Mouse (Mus musculus) liver, postnatal 0 days (tissue): ENCODE data around the gene Cdk14.

Experiments used
- CTCF ChIP-seq: sonication (generic); IDR thresholded peaks from 2 replicates; pipeline ENCODE4 v1.5.1; 2016; ENCODE audit warnings: antibody characterized with exemption, low read depth
- EP300 ChIP-seq: IDR thresholded peaks from 2 replicates; pipeline ENCODE4 v1.6.1; 2016; ENCODE audit warnings: antibody characterized with exemption, low read depth, mild to moderate bottlenecking

GRCm38 (mm10) chr5:4786816-4787215 lies 633.3 kb downstream of the Cdk14 start:
- no peak for TF ChIP-seq CTCF
- TF ChIP-seq EP300 = no peak
